Mouse (Mus musculus): ENCODE measurements around the gene Tdrd6. TPM values are rescaled to one million over a fixed set of nuclear protein-coding genes. Genes with fewer than 3 reads are reported as not detected.

Gene Tdrd6
- polyA plus RNA-seq, 1 experiment from 2014 or later = 0.01 TPM

GRCm38 (mm10) chr17:43649641-43650436, 19.7 kb upstream of the Tdrd6 start:
- H3K27me3 ChIP-seq = no peaks in the 10 kb centered on the region
- in situ Hi-C loops (cut with MboI; ENCODE audit: low pct_unique_long_range_greater_than_20kb) = no loop called here
- POLR2A ChIA-PET = no interaction called here
- DNase-seq (ENCODE audit: low read depth, low spot score) (no peak), ATAC-seq (no peak)
- peak; percentile 57 for TF ChIP-seq CTCF (IDR thresholded peaks at IDR 0.05)
- CTCF ChIA-PET = interaction anchor here (1.1 to 1.3 kb wide), 2 partner anchors 9 to 11 kb away, joined by 3 read pairs; no protein-coding TSS in a partner anchor

- ChIA-PET POLR2A (no interaction called here), CTCF (interaction anchor here (0.8 kb wide), 1 partner anchor 26 kb away, joined by 3 read pairs; no protein-coding TSS in a partner anchor)
- no peak for TF ChIP-seq CTCF (IDR thresholded peaks at IDR 0.05)
- no peak for DNase-seq (ENCODE audit: low read depth, low spot score)
- in situ Hi-C loops (cut with MboI; ENCODE audit: low pct_unique_long_range_greater_than_20kb) = no loop called here
- no peak for ATAC-seq
- no peaks in the 10 kb centered on the region for H3K27me3 ChIP-seq
These were observed 16.8 kb upstream of the Tdrd6 start for GRCm38 (mm10) chr17:43646925-43647324.

GRCm38 (mm10) chr17:43645136-43645535, 15.0 kb upstream of the Tdrd6 start:
- in situ Hi-C loops (cut with MboI; ENCODE audit: low pct_unique_long_range_greater_than_20kb) = no loop called here
- TF ChIP-seq CTCF (IDR thresholded peaks at IDR 0.05) = no peak
- CTCF ChIA-PET = no interaction called here
- no peak for DNase-seq (ENCODE audit: low read depth, low spot score)
- no peaks in the 10 kb centered on the region for H3K27me3 ChIP-seq
- no peak for ATAC-seq
- POLR2A ChIA-PET = no interaction called here

GRCm38 (mm10) chr17:43644375-43644774, 14.3 kb upstream of the Tdrd6 start:
- H3K27me3 ChIP-seq = no peaks in the 10 kb centered on the region
- DNase-seq (ENCODE audit: low read depth, low spot score) (no peak), ATAC-seq (peak; percentile 39)
- in situ Hi-C loops (cut with MboI; ENCODE audit: low pct_unique_long_range_greater_than_20kb) = no loop called here
- TF ChIP-seq CTCF (IDR thresholded peaks at IDR 0.05) = no peak
- ChIA-PET CTCF (no interaction called here), POLR2A (no interaction called here)

- no peak for ATAC-seq
- POLR2A ChIA-PET = no interaction called here
- H3K27me3 ChIP-seq = no peaks in the 10 kb centered on the region
- no peak for DNase-seq (ENCODE audit: low read depth, low spot score)
- CTCF ChIA-PET = no interaction called here
- in situ Hi-C loops (cut with MboI; ENCODE audit: low pct_unique_long_range_greater_than_20kb) = no loop called here
- TF ChIP-seq CTCF (IDR thresholded peaks at IDR 0.05) = no peak
These were observed 13.1 kb upstream of the Tdrd6 start for GRCm38 (mm10) chr17:43643191-43643590.

GRCm38 (mm10) chr17:43640825-43641224, 10.7 kb upstream of the Tdrd6 start:
- ChIA-PET POLR2A (no interaction called here), CTCF (interaction anchor here (0.9 kb wide), 1 partner anchor 11 kb away, joined by 3 read pairs; no protein-coding TSS in a partner anchor)
- in situ Hi-C loops (cut with MboI; ENCODE audit: low pct_unique_long_range_greater_than_20kb) = no loop called here
- no peaks in the 10 kb centered on the region for H3K27me3 ChIP-seq
- DNase-seq (ENCODE audit: low read depth, low spot score) (no peak), ATAC-seq (no peak)
- peak; percentile 33 for TF ChIP-seq CTCF (IDR thresholded peaks at IDR 0.05)

GRCm38 (mm10) chr17:43637146-43637545, 7.0 kb upstream of the Tdrd6 start:
- DNase-seq (ENCODE audit: low read depth, low spot score) (no peak), ATAC-seq (no peak)
- no peak for TF ChIP-seq CTCF (IDR thresholded peaks at IDR 0.05)
- in situ Hi-C loops (cut with MboI; ENCODE audit: low pct_unique_long_range_greater_than_20kb) = no loop called here
- ChIA-PET CTCF (no interaction called here), POLR2A (no interaction called here)
- no peaks in the 10 kb centered on the region for H3K27me3 ChIP-seq

GRCm38 (mm10) chr17:43630427-43630760, 295 bp upstream of the Tdrd6 start:
- ATAC-seq = no peak
- TF ChIP-seq CTCF (IDR thresholded peaks at IDR 0.05) = no peak
- ChIA-PET CTCF (no interaction called here), POLR2A (no interaction called here)
- H3K27me3 ChIP-seq = no peaks in the 10 kb centered on the region
- no peak for DNase-seq (ENCODE audit: low read depth, low spot score)
- in situ Hi-C loops (cut with MboI; ENCODE audit: low pct_unique_long_range_greater_than_20kb) = no loop called here

GRCm38 (mm10) chr17:43629026-43629495, 1.0 kb downstream of the Tdrd6 start:
- CTCF ChIA-PET = no interaction called here
- POLR2A ChIA-PET = no interaction called here
- ATAC-seq (no peak), DNase-seq (ENCODE audit: low read depth, low spot score) (no peak)
- in situ Hi-C loops (cut with MboI; ENCODE audit: low pct_unique_long_range_greater_than_20kb) = no loop called here
- H3K27me3 ChIP-seq = no peaks in the 10 kb centered on the region
- no peak for TF ChIP-seq CTCF (IDR thresholded peaks at IDR 0.05)

GRCm38 (mm10) chr17:43628246-43628645, 1.9 kb downstream of the Tdrd6 start:
- ChIA-PET CTCF (interaction anchor here (1.6 kb wide), 1 partner anchor 9 kb away, joined by 4 read pairs; no protein-coding TSS in a partner anchor), POLR2A (no interaction called here)
- no peak for DNase-seq (ENCODE audit: low read depth, low spot score)
- H3K27me3 ChIP-seq = no peaks in the 10 kb centered on the region
- TF ChIP-seq CTCF (IDR thresholded peaks at IDR 0.05) = no peak
- in situ Hi-C loops (cut with MboI; ENCODE audit: low pct_unique_long_range_greater_than_20kb) = no loop called here
- ATAC-seq = no peak

- TF ChIP-seq CTCF (IDR thresholded peaks at IDR 0.05) = no peak
- H3K27me3 ChIP-seq = no peaks in the 10 kb centered on the region
- CTCF ChIA-PET = no interaction called here
- ATAC-seq (no peak), DNase-seq (ENCODE audit: low read depth, low spot score) (no peak)
- POLR2A ChIA-PET = no interaction called here
- in situ Hi-C loops (cut with MboI; ENCODE audit: low pct_unique_long_range_greater_than_20kb) = no loop called here
These were observed 8.0 kb downstream of the Tdrd6 start for GRCm38 (mm10) chr17:43622076-43622475.
